Mouse (Mus musculus) liver, postnatal 0 days (tissue): ENCODE results near the gene Gm21188.
"Not testable (repeated sequence)": the region's sequence is repeated elsewhere in the genome, so short reads cannot be mapped to it uniquely, and the experiment has no call there.

Experiments
- CTCF ChIP-seq: sonication (generic); IDR thresholded peaks from 2 replicates; pipeline ENCODE4 v1.5.1; 2016; ENCODE audit warnings: antibody characterized with exemption, low read depth
- EP300 ChIP-seq: IDR thresholded peaks from 2 replicates; pipeline ENCODE4 v1.6.1; 2016; ENCODE audit warnings: antibody characterized with exemption, low read depth, mild to moderate bottlenecking

DNA sequence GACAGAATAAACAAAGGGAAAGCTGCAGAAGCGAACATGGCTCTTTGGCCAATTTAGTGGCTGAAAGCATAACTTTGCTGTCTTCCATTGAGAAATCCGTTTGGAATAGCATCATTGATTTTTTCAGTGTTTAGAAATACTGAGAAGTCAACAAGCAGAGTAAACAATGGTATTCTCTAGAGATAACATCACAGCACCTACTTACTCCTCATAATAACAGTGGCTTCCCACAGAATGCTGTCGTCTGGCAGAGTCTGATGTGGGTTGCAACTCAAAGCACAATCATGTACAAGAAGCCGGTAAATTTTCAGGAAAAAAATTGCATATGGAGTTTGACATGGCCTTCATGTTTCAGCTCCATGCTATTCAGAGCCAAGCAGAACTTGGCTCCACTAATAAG is 26.4 kb downstream of the Gm21188 start:
- not testable (repeated sequence) for TF ChIP-seq CTCF, EP300
